Mouse (Mus musculus) forebrain, embryonic 14.5 days (tissue): ENCODE data around the gene Atp6v0d1. TPM values are rescaled to one million over a fixed set of nuclear protein-coding genes. Genes with fewer than 3 reads are reported as not detected.

Experiments
- ATAC-seq: fragments of 200-750 bp; cut with Nextera tagmentation; 2 replicates; pipeline ENCODE4 v1.8.0; 2017; ENCODE audit warnings: mild to moderate bottlenecking, moderate library complexity
- DNase-seq: peaks from one replicate; pipeline ENCODE4 v3.0.0-alpha.2; 2015; ENCODE audit warnings: low spot score
- H3K27ac ChIP-seq: fragments of 300-500 bp; sonication (generic); 2 replicates; pipeline ENCODE4 v1.5.1; 2014; ENCODE audit warnings: low read depth, mild to moderate bottlenecking, control low read depth, low read length, moderate library complexity
- H3K27me3 ChIP-seq: fragments of 300-500 bp; sonication (generic); replicated peaks from 2 replicates; pipeline ENCODE4 v1.6.1; 2014; ENCODE audit warnings: low read length, control low read depth, mixed read lengths; ENCODE audit not compliant: control insufficient read depth, insufficient read depth
- H3K36me3 ChIP-seq: fragments of 300-500 bp; sonication (generic); 2 replicates; pipeline ENCODE4 v1.6.1; 2014; ENCODE audit warnings: low read length, control low read depth; ENCODE audit not compliant: control insufficient read depth, insufficient read depth
- H3K4me1 ChIP-seq: fragments of 300-500 bp; sonication (generic); 2 replicates; pipeline ENCODE4 v1.6.1; 2014; ENCODE audit warnings: antibody characterized with exemption, low read length, control low read depth; ENCODE audit not compliant: control insufficient read depth, insufficient read depth
- H3K4me2 ChIP-seq: fragments of 300-500 bp; sonication (generic); 2 replicates; pipeline ENCODE4 v1.6.1; 2014; ENCODE audit warnings: mild to moderate bottlenecking, control low read depth, low read length
- H3K4me3 ChIP-seq: fragments of 300-500 bp; sonication (generic); 2 replicates; pipeline ENCODE4 v1.5.1; 2014; ENCODE audit warnings: low read depth, low read length, control low read depth
- H3K9ac ChIP-seq: fragments of 300-500 bp; sonication (generic); 2 replicates; pipeline ENCODE4 v1.6.1; 2014; ENCODE audit warnings: mild to moderate bottlenecking, low read length, control low read depth, moderate library complexity
- H3K9me3 ChIP-seq: fragments of 300-500 bp; sonication (generic); replicated peaks from 2 replicates; pipeline ENCODE4 v1.6.1; 2016; ENCODE audit warnings: low read length, control low read depth, mixed read lengths; ENCODE audit not compliant: control insufficient read depth
- WGBS: fragments of 180-500 bp; shearing (Covaris S2); extraction: QIAGEN DNeasy Blood & Tissue Kit; methylation state at CpG from one replicate; pipeline ENCODE4 v1.1.7; 2014; 5-methylcytosine and 5-hydroxymethylcytosine counted together
- polyA plus RNA-seq: library from polyadenylated mRNA; unstranded; fragments of >200 nt; fragmentation: Nextera tagmentation; extraction: Ambion mirVana; gene quantifications from 2 replicates; pipeline ENCODE4 v1.2.1, GENCODE M21; 2014

The Atp6v0d1 gene
- polyA plus RNA-seq, 1 experiment from 2014 or later, result 194 TPM

DNA sequence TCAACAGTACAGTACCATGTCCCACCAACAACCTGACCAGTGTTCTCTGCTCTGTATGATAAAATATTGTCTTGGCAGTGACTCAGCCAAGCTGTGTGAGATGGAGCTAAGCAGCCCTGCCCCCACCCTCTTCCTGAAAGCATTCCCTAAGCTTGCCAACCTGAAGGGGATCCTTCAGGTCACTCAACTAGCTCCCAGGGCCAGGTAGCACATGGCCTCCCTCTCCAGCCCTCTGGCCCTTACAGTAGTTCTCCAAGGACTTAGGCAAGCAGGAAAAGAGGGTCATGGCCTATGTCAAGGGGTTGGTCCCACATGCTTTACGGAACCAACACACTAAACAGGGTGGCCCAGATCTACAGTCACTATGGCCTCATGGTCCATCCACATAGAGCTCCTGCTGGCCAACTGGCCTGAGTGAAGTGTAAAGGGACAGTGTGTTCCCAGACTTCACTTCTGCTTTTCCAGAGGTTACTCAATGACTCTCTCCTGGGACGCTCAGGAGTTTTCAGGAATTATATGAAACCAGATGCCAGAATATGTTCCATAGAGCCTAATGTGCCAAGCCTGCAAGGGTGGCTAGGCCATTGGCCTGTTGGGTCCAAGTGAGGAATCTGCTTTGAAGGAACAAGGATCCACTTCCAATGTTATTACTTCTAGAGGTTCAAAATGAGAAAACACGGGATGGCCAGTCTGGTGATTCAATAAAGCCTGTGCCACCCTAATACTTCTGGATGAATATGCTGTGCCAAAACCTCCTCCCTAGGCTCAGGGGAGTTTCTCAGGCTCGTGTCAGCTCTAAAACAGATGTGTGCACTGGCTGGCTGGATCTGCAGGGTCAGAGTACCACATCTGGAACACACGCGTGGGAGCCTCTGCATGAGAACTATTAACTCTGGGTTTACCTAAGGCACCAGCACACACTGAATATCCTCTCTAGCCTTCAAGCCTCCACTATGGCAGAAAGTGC is 19.2 kb downstream of the Atp6v0d1 start:
- no peak overlapping the region for H3K9ac ChIP-seq
- no peak overlapping the region for H3K27ac ChIP-seq
- H3K4me3 ChIP-seq, result no peak overlapping the region
- no peaks in the 10 kb centered on the region for H3K36me3 ChIP-seq
- H3K4me2 ChIP-seq, result no peak overlapping the region
- no peaks in the 10 kb centered on the region for H3K27me3 ChIP-seq
- ATAC-seq (no peak), DNase-seq (no peak)
- WGBS, result 87% methylated on average over 6 of the region's 6 CpGs
- H3K4me1 ChIP-seq, result no peaks in the 10 kb centered on the region
- no peaks in the 10 kb centered on the region for H3K9me3 ChIP-seq

DNA sequence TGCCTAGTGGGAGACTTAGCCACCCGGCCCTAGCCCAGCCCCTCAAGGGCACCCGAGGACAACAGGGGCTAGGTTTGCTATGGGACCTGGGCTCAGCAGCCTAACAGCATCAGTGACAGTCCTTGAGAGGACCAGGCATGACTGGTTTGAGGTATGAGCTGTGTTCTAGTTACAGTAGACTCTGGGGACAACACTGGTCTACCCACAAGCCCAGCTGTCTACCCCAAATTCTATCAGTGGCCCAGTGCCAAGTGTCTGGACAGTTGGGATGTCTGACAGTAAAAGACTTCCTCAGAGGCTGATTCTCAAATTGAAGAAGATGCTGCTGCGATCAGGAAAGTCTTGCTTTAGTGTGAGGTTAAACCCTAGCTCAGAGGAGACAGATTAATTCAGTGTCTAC is 20.6 kb downstream of the Atp6v0d1 start:
- Histone ChIP-seq H3K9ac (no peak overlapping the region), H3K27ac (no peak overlapping the region), H3K4me2 (no peak overlapping the region), H3K9me3 (no peaks in the 10 kb centered on the region), H3K4me1 (no peaks in the 10 kb centered on the region), H3K27me3 (no peaks in the 10 kb centered on the region), H3K36me3 (no peaks in the 10 kb centered on the region), H3K4me3 (no peak overlapping the region)
- DNase-seq (no peak), ATAC-seq (no peak)
- 86% methylated on average over 3 of the region's 3 CpGs for WGBS

DNA sequence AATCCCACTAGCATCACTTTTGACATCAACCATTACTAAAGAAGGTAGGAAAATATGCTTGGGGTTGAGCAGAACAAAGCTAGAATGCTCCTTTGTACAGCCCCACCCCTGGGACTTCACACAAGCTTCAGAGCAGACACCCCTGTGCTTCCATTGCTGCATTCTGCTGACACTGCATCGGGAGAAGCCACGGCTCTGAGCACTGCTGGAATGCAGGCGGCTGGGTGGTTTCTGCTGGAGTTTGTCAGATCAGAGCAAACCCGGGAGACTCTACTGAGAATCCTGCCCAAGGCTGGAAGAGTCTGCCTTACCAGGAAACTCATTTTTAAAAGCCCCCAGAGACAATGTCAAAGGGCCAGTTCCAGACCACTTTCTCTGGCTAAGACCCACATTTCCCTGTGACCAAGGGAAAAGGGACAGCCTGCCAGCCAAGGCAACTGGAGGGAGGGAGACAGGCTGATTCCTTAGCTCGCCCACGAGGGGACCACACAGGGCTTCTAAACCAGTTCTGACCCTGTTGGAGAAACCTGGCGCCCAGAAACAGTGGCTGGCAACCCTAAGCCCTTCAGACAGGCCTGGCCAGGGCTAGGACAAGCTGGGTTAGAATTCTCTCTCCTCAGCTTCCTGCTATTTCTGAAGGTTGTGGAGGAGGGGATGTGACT is 21.2 kb downstream of the Atp6v0d1 start:
- no peaks in the 10 kb centered on the region for H3K4me1 ChIP-seq
- H3K27me3 ChIP-seq, result no peaks in the 10 kb centered on the region
- H3K4me2 ChIP-seq, result no peak overlapping the region
- no peak overlapping the region for H3K9ac ChIP-seq
- WGBS, result 66% methylated on average over 7 of the region's 7 CpGs
- H3K4me3 ChIP-seq, result no peak overlapping the region
- H3K27ac ChIP-seq, result 0 out of 2 replicates have a peak overlapping the region, but pooled peaks have one; percentile 22
- H3K9me3 ChIP-seq, result no peaks in the 10 kb centered on the region
- ATAC-seq, result no peak
- DNase-seq, result no peak
- no peaks in the 10 kb centered on the region for H3K36me3 ChIP-seq

DNA sequence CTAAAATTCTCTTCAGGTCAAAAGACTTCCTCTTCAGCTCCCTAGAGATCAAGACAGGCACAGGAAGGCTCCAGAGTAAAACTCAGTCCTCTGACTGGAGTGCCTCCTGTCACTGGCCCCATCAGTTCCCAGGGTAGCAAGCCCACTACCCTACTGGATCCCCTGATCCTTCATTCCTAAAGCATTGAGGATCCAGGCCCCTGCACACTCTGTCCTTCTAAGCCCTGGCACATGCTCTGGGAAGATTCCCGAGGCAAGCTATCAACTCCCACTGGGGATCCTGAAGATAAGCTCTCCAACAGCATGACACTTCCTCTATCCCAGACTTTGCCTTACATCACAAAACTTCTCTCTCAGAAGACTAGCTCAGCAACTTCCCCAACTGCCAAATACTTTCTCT is 22.1 kb downstream of the Atp6v0d1 start:
- 78% methylated on average over 1 of the region's 1 CpGs for WGBS
- Histone ChIP-seq H3K9ac (no peak overlapping the region), H3K36me3 (peaks cover 8% of the 10 kb centered on the region), H3K4me3 (no peak overlapping the region), H3K27me3 (no peaks in the 10 kb centered on the region), H3K4me2 (no peak overlapping the region), H3K4me1 (no peaks in the 10 kb centered on the region), H3K9me3 (no peaks in the 10 kb centered on the region), H3K27ac (no peak overlapping the region)
- no peak for ATAC-seq
- DNase-seq, result no peak

DNA sequence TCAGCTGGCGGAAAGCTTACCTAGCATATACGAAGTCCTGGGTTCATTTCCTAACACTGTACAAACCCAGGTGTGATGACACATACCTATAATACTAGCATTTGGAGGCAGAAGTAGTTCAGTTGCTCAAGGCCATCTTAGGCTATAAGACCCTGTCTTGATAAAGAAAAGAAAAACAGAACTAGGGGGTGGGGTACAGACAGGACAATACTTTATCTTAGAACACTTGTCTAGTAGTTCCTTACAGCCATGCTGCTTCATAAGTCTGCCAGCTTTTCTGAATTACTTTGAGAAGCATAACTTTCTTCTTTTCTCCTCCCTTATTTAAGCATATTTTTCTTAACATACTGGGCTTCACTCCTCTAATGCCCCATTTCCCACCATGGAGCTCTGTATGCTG is 23.0 kb downstream of the Atp6v0d1 start:
- Histone ChIP-seq H3K9ac (no peak overlapping the region), H3K36me3 (peaks cover 16% of the 10 kb centered on the region), H3K9me3 (no peaks in the 10 kb centered on the region), H3K27ac (no peak overlapping the region), H3K4me3 (no peak overlapping the region), H3K4me2 (no peak overlapping the region), H3K4me1 (no peaks in the 10 kb centered on the region), H3K27me3 (no peaks in the 10 kb centered on the region)
- DNase-seq (no peak), ATAC-seq (no peak)
- 95% methylated on average over 2 of the region's 2 CpGs for WGBS

DNA sequence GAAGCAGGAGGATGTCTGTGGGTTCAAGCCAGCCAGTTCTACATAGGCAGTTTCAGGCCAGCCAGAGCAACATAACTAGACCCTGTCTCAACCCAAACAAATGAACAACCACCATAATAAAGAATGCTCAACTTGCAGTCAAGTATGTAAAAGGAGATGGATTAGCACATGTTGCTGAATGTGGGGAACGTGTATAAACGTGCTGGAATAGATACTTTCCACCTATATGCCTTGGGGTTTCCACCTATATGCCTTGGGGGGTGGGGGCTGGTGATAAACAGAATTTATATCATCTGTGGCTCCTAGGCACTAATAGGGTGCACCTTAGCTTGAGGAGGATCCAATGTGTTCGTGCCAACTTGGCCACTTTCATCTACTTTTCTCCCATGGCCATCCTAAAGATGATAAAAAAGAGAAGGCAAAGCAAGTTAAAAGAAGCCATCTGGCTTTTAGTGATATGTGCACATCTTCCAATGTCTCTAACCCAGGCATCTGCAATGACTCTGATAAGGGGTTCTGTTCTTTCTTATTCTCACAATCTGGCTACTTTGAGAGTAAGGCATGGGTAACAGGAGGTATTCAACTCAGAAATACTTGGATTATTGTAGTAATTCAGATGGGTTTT is 23.7 kb downstream of the Atp6v0d1 start:
- H3K4me2 ChIP-seq, result no peak overlapping the region
- ATAC-seq (no peak), DNase-seq (no peak)
- no peaks in the 10 kb centered on the region for H3K9me3 ChIP-seq
- no peaks in the 10 kb centered on the region for H3K27me3 ChIP-seq
- no peak overlapping the region for H3K9ac ChIP-seq
- WGBS, result 75% methylated on average over 3 of the region's 3 CpGs
- no peaks in the 10 kb centered on the region for H3K4me1 ChIP-seq
- H3K36me3 ChIP-seq, result peaks cover 23% of the 10 kb centered on the region
- no peak overlapping the region for H3K4me3 ChIP-seq
- H3K27ac ChIP-seq, result no peak overlapping the region

DNA sequence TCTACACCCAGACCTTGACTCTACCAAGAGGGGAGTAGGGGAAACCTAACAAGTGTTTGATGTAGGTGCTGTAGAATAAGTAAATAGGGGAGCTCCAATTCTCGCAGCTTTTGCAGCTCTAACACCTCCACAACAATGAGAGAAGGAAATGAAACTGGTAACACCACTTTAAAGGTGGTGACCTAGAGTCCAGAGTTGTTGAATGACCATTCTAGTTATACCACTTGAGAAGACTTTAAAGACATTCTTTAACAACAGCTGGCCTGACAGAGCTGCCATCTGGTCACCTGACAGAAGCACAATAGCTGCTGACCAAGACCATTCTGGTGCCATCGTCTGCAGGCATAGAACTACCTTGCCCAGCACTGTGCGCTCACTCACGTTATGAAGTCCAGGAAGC is 26.9 kb downstream of the Atp6v0d1 start:
- no peaks in the 10 kb centered on the region for H3K4me1 ChIP-seq
- no peaks in the 10 kb centered on the region for H3K9me3 ChIP-seq
- H3K27me3 ChIP-seq, result no peaks in the 10 kb centered on the region
- ATAC-seq (no peak), DNase-seq (no peak)
- H3K9ac ChIP-seq, result no peak overlapping the region
- WGBS, result 89% methylated on average over 4 of the region's 4 CpGs
- H3K4me3 ChIP-seq, result no peak overlapping the region
- no peak overlapping the region for H3K4me2 ChIP-seq
- H3K27ac ChIP-seq, result no peak overlapping the region
- peaks cover 40% of the 10 kb centered on the region for H3K36me3 ChIP-seq

DNA sequence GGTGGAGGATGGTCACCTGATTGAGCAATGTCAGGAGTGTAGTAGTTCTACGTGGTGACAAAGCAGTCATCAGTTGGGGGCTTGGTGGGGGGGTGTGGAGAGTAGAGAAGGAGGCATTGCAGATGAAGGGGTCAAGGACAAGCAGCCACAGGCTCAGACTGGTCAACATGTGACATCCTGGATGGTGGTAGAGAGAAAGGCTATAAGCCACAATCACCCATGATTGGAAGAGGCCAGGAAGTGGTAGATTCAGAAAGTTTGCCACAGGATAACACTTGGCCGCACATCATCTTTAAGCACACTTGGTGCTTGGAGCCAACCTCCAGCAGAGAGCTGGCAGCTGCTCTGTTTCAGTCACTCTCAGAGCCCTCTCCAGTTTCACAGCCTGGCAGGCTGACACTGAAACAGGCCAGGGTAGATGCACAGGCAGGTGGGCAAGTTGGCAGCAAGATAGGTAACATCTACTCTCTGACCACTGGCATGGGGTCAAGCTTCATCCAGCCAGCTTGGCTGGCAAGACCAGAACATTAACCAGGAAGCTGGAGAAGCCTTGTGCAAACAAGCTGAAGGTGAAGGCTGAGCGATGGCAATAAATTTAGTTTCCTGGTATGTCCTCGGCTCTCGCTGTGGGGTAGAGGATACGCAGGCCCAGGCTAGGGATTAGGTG is 28.7 kb downstream of the Atp6v0d1 start:
- Histone ChIP-seq H3K9me3 (no peaks in the 10 kb centered on the region), H3K9ac (no peak overlapping the region), H3K27ac (no peak overlapping the region), H3K36me3 (peaks cover 40% of the 10 kb centered on the region), H3K4me1 (no peaks in the 10 kb centered on the region), H3K4me3 (no peak overlapping the region), H3K4me2 (no peak overlapping the region), H3K27me3 (no peaks in the 10 kb centered on the region)
- no peak for ATAC-seq
- no peak for DNase-seq
- WGBS, result 93% methylated on average over 6 of the region's 6 CpGs
